Mouse (Mus musculus) cerebellum, postnatal 10 days (tissue): Measurements from ENCODE around the gene Cct8.
A peak's percentile ranks its signal among the peaks of the same experiment; 100 is the strongest.

ENCODE experiments used
- DNase-seq, 2 experiments: peaks; one replicate each; pipeline ENCODE4 v3.0.0; 2021; ENCODE audit warnings: mixed read lengths in 2 of 2

Cct8 gene

GRCm38 (mm10) chr16:87444071-87444470 lies 51.6 kb downstream of the Cct8 start:
- no peak for DNase-seq

GRCm38 (mm10) chr16:87443245-87443644 lies 52.4 kb downstream of the Cct8 start:
- no peak for DNase-seq

GRCm38 (mm10) chr16:87442291-87442690 lies 53.4 kb downstream of the Cct8 start:
- no peak for DNase-seq

- DNase-seq: peak; percentile 34 to 45
Measured at GRCm38 (mm10) chr16:87441089-87441488, 54.6 kb downstream of the Cct8 start.

- peak; percentile 96 to 97 for DNase-seq
Measured at GRCm38 (mm10) chr16:87440184-87440686, 55.4 kb downstream of the Cct8 start, which contains the start of gene Rwdd2b. Gene Rwdd2b (minus strand): TSS chr16:87440573.

- DNase-seq: no peak
Measured at GRCm38 (mm10) chr16:87438697-87439096, 57.0 kb downstream of the Cct8 start.

GRCm38 (mm10) chr16:87437096-87437495 lies 58.6 kb downstream of the Cct8 start:
- no peak for DNase-seq

- no peak for DNase-seq
Measured at GRCm38 (mm10) chr16:87435411-87436205, 60.1 kb downstream of the Cct8 start.

GRCm38 (mm10) chr16:87434946-87435345 lies 60.7 kb downstream of the Cct8 start:
- no peak for DNase-seq

- DNase-seq: no peak
Measured at GRCm38 (mm10) chr16:87434266-87434665, 61.4 kb downstream of the Cct8 start.
